8 mouse cellular contexts compared by ENCODE assay signal in the genomic region with DNA sequence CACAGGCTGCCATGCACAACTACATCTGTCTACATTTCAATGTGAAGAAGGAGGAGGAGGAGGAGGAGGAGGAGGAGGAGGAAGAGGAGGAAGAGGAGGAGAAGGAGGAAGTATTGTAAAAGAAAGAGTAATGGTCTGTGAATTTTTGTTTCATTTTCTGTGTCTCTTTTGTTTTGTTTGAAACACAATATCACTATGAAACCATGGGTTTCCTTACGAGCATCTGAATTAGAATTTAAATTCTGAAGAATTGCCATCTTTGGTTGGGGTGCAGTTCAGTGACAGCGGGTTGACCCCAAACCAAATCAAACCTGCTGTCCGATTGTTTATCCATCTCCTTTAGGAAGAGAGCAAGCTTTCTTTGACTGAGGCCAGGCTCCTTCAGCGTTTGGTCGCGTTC. TPM values are rescaled to one million over a fixed set of nuclear protein-coding genes. Genes with fewer than 3 reads are reported as not detected.
A peak's percentile ranks its signal among the peaks of the same experiment; 100 is the strongest.
DNase-seq lines count a peak whose midpoint lies in the region; ATAC-seq and TF ChIP-seq lines count a peak whose summit lies in the region.

No protein-coding gene starts in this region.

- no peaks in the 10 kb centered on the region for H3K36me3 ChIP-seq in heart, embryonic 15.5 days
- H3K36me3 ChIP-seq in hindbrain, embryonic 12.5 days, result no peaks in the 10 kb centered on the region
- H3K36me3 ChIP-seq in midbrain, embryonic 11.5 days (ENCODE audit: control insufficient read depth, insufficient read depth, low read length), result no peaks in the 10 kb centered on the region

- H3K9me3 ChIP-seq in heart, embryonic 15.5 days (replicated peaks), result no peaks in the 10 kb centered on the region
- no peaks in the 10 kb centered on the region for H3K9me3 ChIP-seq in hindbrain, embryonic 12.5 days (replicated peaks)
- no peaks in the 10 kb centered on the region for H3K9me3 ChIP-seq in midbrain, embryonic 11.5 days (ENCODE audit: control insufficient read depth, low read length)

- TF ChIP-seq POLR2A in cortical plate, adult 2 months (IDR thresholded peaks at IDR 0.05; ENCODE audit: extremely low read depth, insufficient read depth, low read length), result no peak

- H3K9ac ChIP-seq in heart, embryonic 15.5 days, result peak overlapping the region; percentile 41; the same call in 1 of the 2 replicates
- no peak overlapping the region; the same call in 1 of the 2 replicates for H3K9ac ChIP-seq in hindbrain, embryonic 12.5 days
- H3K9ac ChIP-seq in midbrain, embryonic 11.5 days (ENCODE audit: low read length), result peak overlapping the region; percentile 59; the same call in 1 of the 2 replicates

- 9% methylated on average over 6 of the region's 6 CpGs for WGBS in heart, embryonic 15.5 days
- WGBS in hindbrain, embryonic 12.5 days, result 16% methylated on average over 6 of the region's 6 CpGs
- WGBS in midbrain, embryonic 11.5 days, result 14% methylated on average over 6 of the region's 6 CpGs

- no peaks in the 10 kb centered on the region for H3K27me3 ChIP-seq in heart, embryonic 15.5 days
- H3K27me3 ChIP-seq in hindbrain, embryonic 12.5 days, result no peaks in the 10 kb centered on the region; the same call in 1 of the 2 replicates
- H3K27me3 ChIP-seq in midbrain, embryonic 11.5 days (ENCODE audit: control insufficient read depth, insufficient read depth, low read length), result no peaks in the 10 kb centered on the region

- no peak for DNase-seq in heart, adult 18-20 months
- peak; percentile 85 for DNase-seq in midbrain, embryonic 11.5 days (ENCODE audit: low spot score, missing footprints)
- no peak for DNase-seq in left cerebral cortex, postnatal 36 days (ENCODE audit: low spot score in 2 of 2)
- no peak for DNase-seq in embryo, embryonic 10.5 days (ENCODE audit: low spot score)
- DNase-seq in adrenal gland, postnatal 10 days, result no peak

- H3K4me2 ChIP-seq in heart, embryonic 15.5 days, result peak overlapping the region; percentile 86
- peak overlapping the region; percentile 59 for H3K4me2 ChIP-seq in hindbrain, embryonic 12.5 days (replicated peaks)
- peak overlapping the region; percentile 68 for H3K4me2 ChIP-seq in midbrain, embryonic 11.5 days

- peak overlapping the region; percentile 34; the same call in 1 of the 2 replicates for H3K27ac ChIP-seq in heart, embryonic 15.5 days
- H3K27ac ChIP-seq in cortical plate, adult 2 months (ENCODE audit: insufficient read depth, low read length), result 0 out of 2 replicates have a peak overlapping the region, but pooled peaks have one; percentile 14
- no peak overlapping the region for H3K27ac ChIP-seq in hindbrain, embryonic 12.5 days
- H3K27ac ChIP-seq in midbrain, embryonic 11.5 days (ENCODE audit: low read depth, low read length), result no peak overlapping the region

- no peak for TF ChIP-seq CTCF in cortical plate, adult 2 months (IDR thresholded peaks at IDR 0.05; ENCODE audit: extremely low read depth, insufficient read depth, low read length)

- peak overlapping the region; percentile 53 for H3K4me3 ChIP-seq in heart, embryonic 15.5 days
- H3K4me3 ChIP-seq in cortical plate, adult 2 months (ENCODE audit: insufficient read depth, low read length), result peak overlapping the region; percentile 25; the same call in 1 of the 2 replicates
- peak overlapping the region; percentile 34 for H3K4me3 ChIP-seq in hindbrain, embryonic 12.5 days
- H3K4me3 ChIP-seq in midbrain, embryonic 11.5 days (ENCODE audit: low read depth, low read length), result peak overlapping the region; percentile 38

- peaks cover 32% of the 10 kb centered on the region for H3K4me1 ChIP-seq in heart, embryonic 15.5 days (replicated peaks)
- peaks cover 9% of the 10 kb centered on the region for H3K4me1 ChIP-seq in cortical plate, adult 2 months (ENCODE audit: control insufficient read depth, insufficient read depth, low read length)
- peaks cover 20% of the 10 kb centered on the region for H3K4me1 ChIP-seq in hindbrain, embryonic 12.5 days
- H3K4me1 ChIP-seq in midbrain, embryonic 11.5 days (ENCODE audit: control insufficient read depth, insufficient read depth, low read length), result no peaks in the 10 kb centered on the region

- ATAC-seq in heart, embryonic 15.5 days (replicated peaks; ENCODE audit: insufficient number of reproducible peaks, insufficient read depth, low FRiP score, low read depth), result no peak
- no peak for ATAC-seq in hindbrain, embryonic 12.5 days (ENCODE audit: low FRiP score)
- no peak for ATAC-seq in midbrain, embryonic 11.5 days (ENCODE audit: low FRiP score)

- intact Hi-C loops in left cerebral cortex, postnatal 36 days (cut with DNase I), result loop anchor here (5.0 kb wide), 1 partner anchor 102 kb away; no protein-coding TSS in a partner anchor

RNA-seq across cellular contexts. Expression of gene Grap, which starts 33.7 kb away (rescaled TPM):
- polyA plus RNA-seq in heart, embryonic 15.5 days (2015; fragmentation: Nextera tagmentation; extraction: Ambion mirVana), result 9.3 and 13.5 TPM in 2 replicates
- total RNA-seq in heart, adult 18-20 months (2021), result 10 to 100 TPM; 12.1 to 13.5 TPM
- polyA plus RNA-seq in cortical plate, adult 2 months (2012; rRNA removed), result 6.2 and 6.9 TPM in 2 replicates
- 7.1 and 7.3 TPM in 2 replicates for polyA plus RNA-seq in hindbrain, embryonic 12.5 days (2016; fragmentation: Nextera tagmentation; extraction: Ambion mirVana)
- polyA plus RNA-seq in midbrain, embryonic 11.5 days (2014; fragmentation: Nextera tagmentation; extraction: Ambion mirVana), result 6.2 and 7.1 TPM in 2 replicates
- 1 to 10 TPM; 5.2 to 5.5 TPM for total RNA-seq in left cerebral cortex, postnatal 36 days (2021)
- 10 to 100 TPM; 16.0 to 17.3 TPM for total RNA-seq in adrenal gland, postnatal 10 days (2021)

RNA-seq across cellular contexts. Expression of gene Epn2, which starts 39.9 kb away (rescaled TPM):
- polyA plus RNA-seq in heart, embryonic 15.5 days (2015; fragmentation: Nextera tagmentation; extraction: Ambion mirVana), result 20.2 and 20.5 TPM in 2 replicates
- 10 to 100 TPM; 24.5 to 28.1 TPM for total RNA-seq in heart, adult 18-20 months (2021)
- 107 and 108 TPM in 2 replicates for polyA plus RNA-seq in cortical plate, adult 2 months (2012; rRNA removed)
- polyA plus RNA-seq in hindbrain, embryonic 12.5 days (2016; fragmentation: Nextera tagmentation; extraction: Ambion mirVana), result 42.4 and 44.3 TPM in 2 replicates
- 28.5 and 29.9 TPM in 2 replicates for polyA plus RNA-seq in midbrain, embryonic 11.5 days (2014; fragmentation: Nextera tagmentation; extraction: Ambion mirVana)
- total RNA-seq in left cerebral cortex, postnatal 36 days (2021), result 100 to 1,000 TPM; 111 to 126 TPM
- 10 to 100 TPM; 32.2 to 36.8 TPM for total RNA-seq in adrenal gland, postnatal 10 days (2021)

Comparison
In these comparisons a context has a peak if more than half of its experiments do, and no peak if none do; other contexts are left out.
1. H3K27ac ChIP-seq: peak in heart, embryonic 15.5 days (single experiment) and cortical plate, adult 2 months (single experiment); none in hindbrain, embryonic 12.5 days (single experiment) and midbrain, embryonic 11.5 days (single experiment).
2. Peak in every context shown above with its lines, with median percentiles within 50 percentile points of each other: H3K4me2 ChIP-seq and H3K4me3 ChIP-seq.